Mouse (Mus musculus): Measurements from ENCODE around the gene Hps3. TPM values are rescaled to one million over a fixed set of nuclear protein-coding genes. Genes with fewer than 3 reads are reported as not detected.
"Not testable (repeated sequence)": the region's sequence is repeated elsewhere in the genome, so short reads cannot be mapped to it uniquely, and the experiment has no call there.

Gene Hps3
- total and polyA plus RNA-seq, 2 experiments from 2014 or later, result 9.4 to 11.0 TPM

DNA sequence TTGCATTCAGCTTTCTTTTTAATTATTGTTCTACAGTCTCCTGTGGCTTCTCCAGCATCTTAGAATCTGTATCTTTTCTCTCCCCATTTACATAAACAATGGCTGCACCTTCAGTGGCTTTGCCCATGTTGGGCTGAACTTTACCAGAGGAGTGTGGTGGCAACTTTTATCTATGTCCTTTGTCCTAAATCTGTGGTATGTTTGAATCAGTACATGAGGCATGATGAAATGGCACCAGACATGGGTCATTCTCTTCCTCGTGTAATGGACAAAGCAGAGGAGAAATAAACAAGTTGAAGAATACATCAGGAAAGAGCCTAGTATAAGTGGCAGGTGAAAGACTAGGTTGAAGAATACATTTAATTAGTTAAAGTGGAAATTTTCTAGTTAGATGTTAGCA lies 76.1 kb downstream of the Hps3 start:
- no peak overlapping the region for H3K4me3 ChIP-seq (ENCODE audit: low read depth, low read length)
- 68% methylated on average over 1 of the region's 1 CpGs for WGBS
- H3K4me2 ChIP-seq (ENCODE audit: low read depth, low read length), result no peak overlapping the region
- ATAC-seq (ENCODE audit: insufficient read depth, low read depth) (no peak), DNase-seq (ENCODE audit: low spot score) (no peak)
- no peak overlapping the region for H3K9ac ChIP-seq (replicated peaks; ENCODE audit: low read depth, low read length)
- no peaks in the 10 kb centered on the region for H3K27me3 ChIP-seq (ENCODE audit: control insufficient read depth, insufficient read depth, low read length)
- H3K36me3 ChIP-seq (replicated peaks; ENCODE audit: control insufficient read depth, insufficient read depth, low read length), result no peaks in the 10 kb centered on the region
- H3K9me3 ChIP-seq (replicated peaks; ENCODE audit: control insufficient read depth, low read length), result no peaks in the 10 kb centered on the region
- H3K4me1 ChIP-seq (ENCODE audit: control insufficient read depth, insufficient read depth), result peaks cover 28% of the 10 kb centered on the region
- no peak for TF ChIP-seq EP300 (IDR thresholded peaks at IDR 0.05; ENCODE audit: low read depth)
- no peak for TF ChIP-seq CTCF (IDR thresholded peaks at IDR 0.05; ENCODE audit: low read depth)
- H3K27ac ChIP-seq (ENCODE audit: low read depth), result peak overlapping the region; percentile 38

- no peak for TF ChIP-seq CTCF (IDR thresholded peaks at IDR 0.05; ENCODE audit: low read depth)
- TF ChIP-seq EP300 (IDR thresholded peaks at IDR 0.05; ENCODE audit: low read depth), result no peak
- Histone ChIP-seq H3K36me3 (replicated peaks; ENCODE audit: control insufficient read depth, insufficient read depth, low read length) (no peaks in the 10 kb centered on the region), H3K4me3 (ENCODE audit: low read depth, low read length) (0 out of 2 replicates have a peak overlapping the region, but pooled peaks have one; percentile 5), H3K27me3 (ENCODE audit: control insufficient read depth, insufficient read depth, low read length) (no peaks in the 10 kb centered on the region), H3K4me2 (ENCODE audit: low read depth, low read length) (no peak overlapping the region), H3K4me1 (ENCODE audit: control insufficient read depth, insufficient read depth) (peaks cover 33% of the 10 kb centered on the region), H3K27ac (ENCODE audit: low read depth) (peak overlapping the region; percentile 78), H3K9me3 (replicated peaks; ENCODE audit: control insufficient read depth, low read length) (no peaks in the 10 kb centered on the region), H3K9ac (replicated peaks; ENCODE audit: low read depth, low read length) (no peak overlapping the region)
- DNase-seq (ENCODE audit: low spot score), result peak; percentile 78
- no peak for ATAC-seq (ENCODE audit: insufficient read depth, low read depth)
Observed at GRCm38 (mm10) chr3:19958031-19958430, 77.1 kb downstream of the Hps3 start.

- H3K27me3 ChIP-seq (ENCODE audit: control insufficient read depth, insufficient read depth, low read length), result no peaks in the 10 kb centered on the region
- peak within 1 kb of the TSS; percentile 42 for H3K4me2 ChIP-seq (ENCODE audit: low read depth, low read length)
- H3K36me3 ChIP-seq (replicated peaks; ENCODE audit: control insufficient read depth, insufficient read depth, low read length), result no peaks in the 10 kb centered on the region
- 36% methylated on average over 5 of the region's 5 CpGs for WGBS
- H3K4me1 ChIP-seq (ENCODE audit: control insufficient read depth, insufficient read depth), result peaks cover 36% of the 10 kb centered on the region
- no peak for TF ChIP-seq EP300 (IDR thresholded peaks at IDR 0.05; ENCODE audit: low read depth)
- TF ChIP-seq CTCF (IDR thresholded peaks at IDR 0.05; ENCODE audit: low read depth), result no peak
- peak within 1 kb of the TSS; percentile 78 for H3K27ac ChIP-seq (ENCODE audit: low read depth)
- no peaks in the 10 kb centered on the region for H3K9me3 ChIP-seq (replicated peaks; ENCODE audit: control insufficient read depth, low read length)
- DNase-seq (ENCODE audit: low spot score) (peak; percentile 71), ATAC-seq (ENCODE audit: insufficient read depth, low read depth) (no peak)
- peak within 1 kb of the TSS; percentile 6; the same call in 1 of the 2 replicates for H3K9ac ChIP-seq (replicated peaks; ENCODE audit: low read depth, low read length)
- 0 out of 2 replicates have a peak within 1 kb of the TSS, but pooled peaks have one; percentile 5 for H3K4me3 ChIP-seq (ENCODE audit: low read depth, low read length)
Observed at GRCm38 (mm10) chr3:19956885-19957284, 78.2 kb downstream of the Hps3 start, which contains the start of gene Cp. TSS of gene Cp (plus strand) at chr3:19957054.

- TF ChIP-seq EP300 (IDR thresholded peaks at IDR 0.05; ENCODE audit: low read depth), result peak; percentile 98
- TF ChIP-seq CTCF (IDR thresholded peaks at IDR 0.05; ENCODE audit: low read depth), result no peak
- 7% methylated on average over 3 of the region's 3 CpGs for WGBS
- Histone ChIP-seq H3K4me3 (ENCODE audit: low read depth, low read length) (no peak overlapping the region), H3K27me3 (ENCODE audit: control insufficient read depth, insufficient read depth, low read length) (no peaks in the 10 kb centered on the region), H3K9ac (replicated peaks; ENCODE audit: low read depth, low read length) (no peak overlapping the region), H3K9me3 (replicated peaks; ENCODE audit: control insufficient read depth, low read length) (no peaks in the 10 kb centered on the region), H3K36me3 (replicated peaks; ENCODE audit: control insufficient read depth, insufficient read depth, low read length) (no peaks in the 10 kb centered on the region), H3K27ac (ENCODE audit: low read depth) (peak overlapping the region; percentile 94), H3K4me1 (ENCODE audit: control insufficient read depth, insufficient read depth) (peaks cover 32% of the 10 kb centered on the region), H3K4me2 (ENCODE audit: low read depth, low read length) (no peak overlapping the region)
- DNase-seq (ENCODE audit: low spot score) (peak; percentile 97), ATAC-seq (ENCODE audit: insufficient read depth, low read depth) (peak; percentile 97)
Observed at GRCm38 (mm10) chr3:19953865-19954264, 81.2 kb downstream of the Hps3 start.

DNA sequence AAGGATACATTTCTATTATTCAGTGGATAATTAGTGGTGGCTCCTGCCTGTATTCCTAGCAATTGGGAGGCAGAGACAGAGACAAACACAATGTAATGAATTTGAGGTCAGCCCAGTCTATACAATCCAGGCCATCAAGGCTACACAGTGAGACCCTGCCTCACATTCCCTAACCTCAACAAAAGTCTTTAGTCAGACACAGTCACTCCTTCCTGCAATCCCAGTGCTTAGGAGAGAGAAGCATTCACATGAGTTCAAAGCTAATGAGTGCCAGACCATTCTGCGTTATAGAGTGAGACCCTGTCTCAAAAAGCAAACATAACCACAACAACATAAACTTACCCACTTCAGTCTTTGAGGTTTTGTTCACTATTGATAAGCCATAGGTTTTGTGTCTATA lies 81.7 kb downstream of the Hps3 start:
- no peak for TF ChIP-seq EP300 (IDR thresholded peaks at IDR 0.05; ENCODE audit: low read depth)
- TF ChIP-seq CTCF (IDR thresholded peaks at IDR 0.05; ENCODE audit: low read depth), result no peak
- H3K9me3 ChIP-seq (replicated peaks; ENCODE audit: control insufficient read depth, low read length), result no peaks in the 10 kb centered on the region
- no peak overlapping the region for H3K4me2 ChIP-seq (ENCODE audit: low read depth, low read length)
- no peak for ATAC-seq (ENCODE audit: insufficient read depth, low read depth)
- DNase-seq (ENCODE audit: low spot score), result no peak
- peak overlapping the region; percentile 94 for H3K27ac ChIP-seq (ENCODE audit: low read depth)
- H3K9ac ChIP-seq (replicated peaks; ENCODE audit: low read depth, low read length), result no peak overlapping the region
- H3K4me1 ChIP-seq (ENCODE audit: control insufficient read depth, insufficient read depth), result peaks cover 28% of the 10 kb centered on the region
- 36% methylated on average over 1 of the region's 1 CpGs for WGBS
- no peaks in the 10 kb centered on the region for H3K36me3 ChIP-seq (replicated peaks; ENCODE audit: control insufficient read depth, insufficient read depth, low read length)
- no peak overlapping the region for H3K4me3 ChIP-seq (ENCODE audit: low read depth, low read length)
- H3K27me3 ChIP-seq (ENCODE audit: control insufficient read depth, insufficient read depth, low read length), result no peaks in the 10 kb centered on the region

GRCm38 (mm10) chr3:19949401-19949800 lies 85.7 kb downstream of the Hps3 start:
- peaks cover 11% of the 10 kb centered on the region for H3K4me1 ChIP-seq (ENCODE audit: control insufficient read depth, insufficient read depth)
- not testable (repeated sequence) for H3K9ac ChIP-seq (replicated peaks; ENCODE audit: low read depth, low read length); H3K27ac ChIP-seq (ENCODE audit: low read depth); H3K36me3 ChIP-seq (replicated peaks; ENCODE audit: control insufficient read depth, insufficient read depth, low read length); H3K9me3 ChIP-seq (replicated peaks; ENCODE audit: control insufficient read depth, low read length); H3K4me2 ChIP-seq (ENCODE audit: low read depth, low read length); DNase-seq (ENCODE audit: low spot score); H3K27me3 ChIP-seq (ENCODE audit: control insufficient read depth, insufficient read depth, low read length); H3K4me3 ChIP-seq (ENCODE audit: low read depth, low read length); ATAC-seq (ENCODE audit: insufficient read depth, low read depth)
- WGBS, result 69% methylated on average over 1 of the region's 1 CpGs

Measured in heart, postnatal 0 days (tissue).